Comparison of ENCODE assay signal across 8 mouse cellular contexts in genomic region chr11:94210191-94211086, GRCm38 (mm10). TPM values are rescaled to one million over a fixed set of nuclear protein-coding genes. Genes with fewer than 3 reads are reported as not detected.
DNase-seq lines count a peak whose midpoint lies in the region; ATAC-seq and TF ChIP-seq lines count a peak whose summit lies in the region.

No protein-coding gene starts in this region.

- peak; percentile 81 for DNase-seq in Patski (ENCODE audit: low read depth, low spot score)
- peak; percentile 90 to 93 for DNase-seq in cerebellum, postnatal 14 days
- peak; percentile 78 to 84 for DNase-seq in frontal cortex, postnatal 25 days (ENCODE audit: low spot score in 2 of 2)
- DNase-seq in left cerebral cortex, adult 11 months (ENCODE audit: low spot score): peak; percentile 92
- DNase-seq in lung, postnatal 4 days: peak; percentile 92 to 95
- peak; percentile 90 for DNase-seq in retina, postnatal 7 days (ENCODE audit: low read depth, low spot score)
- peak; percentile 84 for DNase-seq in urinary bladder, adult 2 months (ENCODE audit: low spot score)

- no peaks in the 10 kb centered on the region for H3K27me3 ChIP-seq in Patski
- H3K27me3 ChIP-seq in hindbrain, embryonic 15.5 days: no peaks in the 10 kb centered on the region

- CTCF ChIA-PET in Patski (lab: Charles Lee): interaction anchor here (1.3 to 3.9 kb wide), 3 partner anchors 15 to 78 kb away, joined by 6 to 19 read pairs (median 13); no protein-coding TSS in a partner anchor

- H3K4me3 ChIP-seq in hindbrain, embryonic 15.5 days: peak overlapping the region; percentile 49

- POLR2A ChIA-PET in Patski (lab: Charles Lee): interaction anchor here (0.6 to 5.8 kb wide), 8 partner anchors 16 to 252 kb away, joined by 3 to 37 read pairs (median 5); partner anchors contain the start of gene Ankrd40

- H3K36me3 ChIP-seq in hindbrain, embryonic 15.5 days: peaks cover 12% of the 10 kb centered on the region

- ATAC-seq in Patski: peak; percentile 68
- ATAC-seq in hindbrain, embryonic 15.5 days (ENCODE audit: low FRiP score, low read depth): peak; percentile 83

- under 1% methylated on average over 50 of the region's 56 CpGs for WGBS in hindbrain, embryonic 15.5 days

- peaks cover 31% of the 10 kb centered on the region for H3K4me1 ChIP-seq in hindbrain, embryonic 15.5 days (replicated peaks)

- peak overlapping the region; percentile 61 for H3K9ac ChIP-seq in hindbrain, embryonic 15.5 days

- in situ Hi-C loops in Patski (cut with MboI; ENCODE audit: low pct_unique_long_range_greater_than_20kb): no loop called here

- no peak for TF ChIP-seq CTCF in Patski (IDR thresholded peaks at IDR 0.05)

- H3K4me2 ChIP-seq in hindbrain, embryonic 15.5 days: peak overlapping the region; percentile 88

- H3K27ac ChIP-seq in hindbrain, embryonic 15.5 days (replicated peaks): peak overlapping the region; percentile 97

- H3K9me3 ChIP-seq in hindbrain, embryonic 15.5 days: no peaks in the 10 kb centered on the region

RNA-seq across cellular contexts. Expression of gene Tob1, which starts 0.8 kb away (rescaled TPM):
- polyA plus RNA-seq in Patski (2021): 24.9 TPM
- polyA plus RNA-seq in hindbrain, embryonic 15.5 days (2015; fragmentation: Nextera tagmentation; extraction: Ambion mirVana): 32.8 and 35.6 TPM in 2 replicates
- 36.6 and 36.9 TPM in 2 replicates for polyA plus RNA-seq in urinary bladder, adult 2 months (2012; rRNA removed)

RNA-seq across cellular contexts. Expression of gene Wfikkn2, which starts 35.4 kb away (rescaled TPM):
- polyA plus RNA-seq in Patski (2021): 0.08 TPM
- polyA plus RNA-seq in hindbrain, embryonic 15.5 days (2015; fragmentation: Nextera tagmentation; extraction: Ambion mirVana): 6.6 and 7.9 TPM in 2 replicates
- 3.6 and 4.7 TPM in 2 replicates for polyA plus RNA-seq in urinary bladder, adult 2 months (2012; rRNA removed)

Comparison
In these comparisons a context has a peak if more than half of its experiments do, and no peak if none do; other contexts are left out.
1. Peak in every context shown above with its lines: DNase-seq, ATAC-seq, H3K4me3 ChIP-seq and H3K27ac ChIP-seq.